Mouse (Mus musculus) hindbrain, embryonic 14.5 days (tissue): ENCODE data around the gene Calr. TPM values are rescaled to one million over a fixed set of nuclear protein-coding genes. Genes with fewer than 3 reads are reported as not detected.

Source experiments
- ATAC-seq: fragments of 200-750 bp; cut with Nextera tagmentation; 2 replicates; pipeline ENCODE4 v1.8.0; 2017; ENCODE audit warnings: moderate number of reproducible peaks, mild to moderate bottlenecking, moderate TSS enrichment, moderate library complexity; ENCODE audit not compliant: low FRiP score
- DNase-seq: peaks from one replicate; pipeline ENCODE4 v3.0.0-alpha.2; 2015; ENCODE audit warnings: low spot score
- H3K27ac ChIP-seq: fragments of 300-500 bp; sonication (generic); 2 replicates; pipeline ENCODE4 v1.5.1; 2014; ENCODE audit warnings: mild to moderate bottlenecking, moderate library complexity
- H3K27me3 ChIP-seq: fragments of 300-500 bp; sonication (generic); 2 replicates; pipeline ENCODE4 v1.6.1; 2014; ENCODE audit warnings: mild to moderate bottlenecking, low read length, mixed read lengths; ENCODE audit not compliant: control insufficient read depth, insufficient read depth
- H3K36me3 ChIP-seq: fragments of 300-500 bp; sonication (generic); replicated peaks from 2 replicates; pipeline ENCODE4 v1.6.1; 2014; ENCODE audit not compliant: control insufficient read depth, insufficient read depth
- H3K4me1 ChIP-seq: fragments of 300-500 bp; sonication (generic); replicated peaks from 2 replicates; pipeline ENCODE4 v1.6.1; 2014; ENCODE audit warnings: antibody characterized with exemption, low read length, mixed read lengths; ENCODE audit not compliant: control insufficient read depth, insufficient read depth
- H3K4me2 ChIP-seq: fragments of 300-500 bp; sonication (generic); replicated peaks from 2 replicates; pipeline ENCODE4 v1.6.1; 2014; ENCODE audit warnings: mild to moderate bottlenecking, moderate library complexity
- H3K4me3 ChIP-seq: fragments of 300-500 bp; sonication (generic); replicated peaks from 2 replicates; pipeline ENCODE4 v1.5.1; 2014; ENCODE audit warnings: mild to moderate bottlenecking, low read length
- H3K9ac ChIP-seq: fragments of 300-500 bp; sonication (generic); 2 replicates; pipeline ENCODE4 v1.6.1; 2014
- H3K9me3 ChIP-seq: fragments of 300-500 bp; sonication (generic); 2 replicates; pipeline ENCODE4 v1.6.1; 2016; ENCODE audit warnings: low read length; ENCODE audit not compliant: control insufficient read depth
- WGBS: fragments of 180-500 bp; shearing (Covaris S2); extraction: QIAGEN DNeasy Blood & Tissue Kit; methylation state at CpG from one replicate; pipeline ENCODE4 v1.1.7; 2014; 5-methylcytosine and 5-hydroxymethylcytosine counted together
- polyA plus RNA-seq: library from polyadenylated mRNA; unstranded; fragments of >200 nt; fragmentation: Nextera tagmentation; extraction: Ambion mirVana; gene quantifications from 2 replicates; pipeline ENCODE4 v1.2.1, GENCODE M21; 2014

The Calr gene
- polyA plus RNA-seq: 574 and 709 TPM in 2 replicates

- ATAC-seq: peak; percentile 99
- Histone ChIP-seq H3K4me1 (peaks cover 16% of the 10 kb centered on the region), H3K27me3 (no peaks in the 10 kb centered on the region), H3K4me3 (peak within 1 kb of the TSS; percentile 98), H3K9ac (peak within 1 kb of the TSS; percentile 99), H3K9me3 (no peaks in the 10 kb centered on the region), H3K27ac (peak within 1 kb of the TSS; percentile 92), H3K4me2 (peak within 1 kb of the TSS; percentile 94), H3K36me3 (peaks cover 36% of the 10 kb centered on the region)
- peak; percentile 99 for DNase-seq
- WGBS: under 1% methylated on average over 55 of the region's 55 CpGs
These were observed at the start of gene Calr for GRCm38 (mm10) chr8:84846722-84847572. Gene Calr, minus strand, starts transcription at chr8:84846934.

DNA sequence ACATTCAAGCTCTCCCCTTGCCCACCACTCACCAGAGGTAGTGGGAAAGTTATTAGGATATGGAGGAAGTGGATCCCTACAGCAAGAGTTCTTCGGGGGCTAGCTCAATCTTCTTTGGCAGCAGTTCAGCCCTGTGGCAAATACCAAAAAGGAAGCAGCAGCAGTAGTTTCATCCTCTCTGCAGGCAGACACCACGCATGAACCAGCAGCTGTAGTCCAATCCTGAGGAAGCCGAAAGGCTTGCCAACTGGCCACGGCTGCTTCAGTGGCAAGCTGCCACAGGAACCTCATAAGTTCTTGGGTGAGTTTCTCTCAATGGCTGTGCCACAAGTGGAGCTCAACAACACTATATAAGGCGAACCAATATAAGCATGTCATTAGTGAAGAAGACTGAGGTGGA is 49.2 kb upstream of the Calr start:
- H3K36me3 ChIP-seq: no peaks in the 10 kb centered on the region
- WGBS: 90% methylated on average over 5 of the region's 5 CpGs
- H3K4me1 ChIP-seq: peaks cover 14% of the 10 kb centered on the region
- no peaks in the 10 kb centered on the region for H3K27me3 ChIP-seq
- no peak overlapping the region for H3K27ac ChIP-seq
- no peak overlapping the region for H3K4me3 ChIP-seq
- no peak overlapping the region for H3K4me2 ChIP-seq
- no peak overlapping the region for H3K9ac ChIP-seq
- DNase-seq: no peak
- H3K9me3 ChIP-seq: no peaks in the 10 kb centered on the region
- no peak for ATAC-seq

DNA sequence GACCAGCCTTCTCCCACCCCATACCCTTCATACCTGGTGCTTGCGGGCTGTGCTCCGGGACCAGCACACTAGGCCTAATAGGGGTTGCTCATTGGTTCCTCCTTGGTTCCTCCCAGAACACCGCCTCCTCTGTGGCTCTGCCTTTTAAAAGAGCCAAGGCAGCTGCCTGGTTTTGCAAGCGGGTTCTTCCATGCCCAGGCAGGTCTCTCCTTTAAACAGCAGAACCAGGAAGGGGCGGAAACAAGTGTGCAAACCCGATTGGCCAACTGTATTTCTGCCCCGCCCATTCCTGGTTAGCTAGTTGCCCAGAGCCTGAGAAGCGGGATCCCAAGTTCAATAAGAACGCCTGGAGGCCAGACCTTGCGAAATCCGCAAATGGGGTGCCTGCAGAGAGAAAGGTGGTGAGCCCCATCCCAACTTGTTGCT is 47.0 kb upstream of the Calr start, which contains the start of gene Gcdh:
Gene Gcdh, minus strand, starts transcription at position 213 of the 426 bp plus-strand sequence.
- Histone ChIP-seq H3K4me3 (peak within 1 kb of the TSS; percentile 60), H3K4me1 (peaks cover 14% of the 10 kb centered on the region), H3K4me2 (peak within 1 kb of the TSS; percentile 83), H3K27me3 (no peaks in the 10 kb centered on the region), H3K36me3 (0 out of 2 replicates have a peak, but pooled peaks cover 6% of the 10 kb centered on the region), H3K9me3 (no peaks in the 10 kb centered on the region), H3K27ac (peak within 1 kb of the TSS; percentile 0; the same call in 1 of the 2 replicates), H3K9ac (peak within 1 kb of the TSS; percentile 84)
- ATAC-seq (peak; percentile 99), DNase-seq (peak; percentile 90)
- WGBS: 0% methylated on average over 11 of the region's 11 CpGs

GRCm38 (mm10) chr8:84892993-84893708 is 46.4 kb upstream of the Calr start:
- peak overlapping the region; percentile 84 for H3K9ac ChIP-seq
- peak overlapping the region; percentile 0; the same call in 1 of the 2 replicates for H3K27ac ChIP-seq
- ATAC-seq: peak; percentile 51; the same call in 1 of the 2 replicates
- 12% methylated on average over 31 of the region's 31 CpGs for WGBS
- peak overlapping the region; percentile 83 for H3K4me2 ChIP-seq
- H3K4me1 ChIP-seq: peaks cover 14% of the 10 kb centered on the region
- peaks cover 12% of the 10 kb centered on the region for H3K36me3 ChIP-seq
- H3K9me3 ChIP-seq: no peaks in the 10 kb centered on the region
- H3K4me3 ChIP-seq: peak overlapping the region; percentile 60
- H3K27me3 ChIP-seq: no peaks in the 10 kb centered on the region
- DNase-seq: no peak

DNA sequence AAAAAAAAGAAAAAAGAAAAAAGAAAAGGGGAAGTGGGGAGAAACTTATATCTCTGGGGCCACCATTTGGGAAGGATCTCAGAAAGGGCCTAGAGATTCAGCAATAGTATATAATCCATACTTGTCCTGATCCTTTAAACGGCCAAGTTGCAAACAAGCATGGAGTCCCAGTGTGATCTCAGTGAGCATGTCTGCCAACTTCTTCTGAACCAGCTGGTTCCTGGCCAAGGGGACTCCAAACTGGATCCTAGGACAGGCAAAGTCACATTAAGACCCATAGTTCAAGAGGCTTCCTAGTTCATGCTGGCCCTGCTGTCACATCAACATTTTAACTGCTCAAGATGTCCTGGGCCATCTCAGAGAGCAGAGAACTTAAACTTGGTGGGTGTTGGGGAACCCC is 42.4 kb upstream of the Calr start:
- peaks cover 37% of the 10 kb centered on the region for H3K36me3 ChIP-seq
- 96% methylated on average over 1 of the region's 1 CpGs for WGBS
- DNase-seq: no peak

DNA sequence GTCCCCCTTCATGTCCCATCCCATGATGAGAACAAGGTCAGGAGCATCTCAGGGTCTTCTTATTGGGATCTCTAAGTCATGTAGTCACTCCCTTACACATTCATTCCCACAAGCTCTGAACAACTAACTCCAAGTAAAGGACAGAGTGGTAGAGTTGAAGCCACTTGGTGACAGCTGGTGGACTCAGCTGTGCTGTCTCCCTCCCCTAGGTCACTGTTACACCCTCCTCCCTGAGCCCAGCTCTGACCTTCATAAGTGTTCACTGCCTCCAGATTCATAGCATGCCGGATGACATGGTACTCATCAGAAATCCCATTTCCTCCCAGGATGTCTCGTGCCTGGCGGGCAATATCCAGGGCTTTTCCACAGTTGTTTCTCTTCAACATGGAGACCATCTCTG is 41.5 kb upstream of the Calr start:
- no peak overlapping the region for H3K4me3 ChIP-seq
- 96% methylated on average over 3 of the region's 3 CpGs for WGBS
- H3K9ac ChIP-seq: no peak overlapping the region
- H3K36me3 ChIP-seq: peaks cover 37% of the 10 kb centered on the region
- ATAC-seq (no peak), DNase-seq (no peak)
- peaks cover 8% of the 10 kb centered on the region for H3K4me1 ChIP-seq
- no peak overlapping the region for H3K27ac ChIP-seq
- H3K9me3 ChIP-seq: no peaks in the 10 kb centered on the region
- no peaks in the 10 kb centered on the region for H3K27me3 ChIP-seq
- no peak overlapping the region for H3K4me2 ChIP-seq

More for the DNA sequence above, 42.4 kb upstream of the Calr start:
- no peaks in the 10 kb centered on the region for H3K27me3 ChIP-seq
- H3K27ac ChIP-seq: no peak overlapping the region
- H3K4me3 ChIP-seq: no peak overlapping the region
- no peak overlapping the region for H3K4me2 ChIP-seq
- no peaks in the 10 kb centered on the region for H3K9me3 ChIP-seq
- no peak overlapping the region for H3K9ac ChIP-seq
- H3K4me1 ChIP-seq: peaks cover 11% of the 10 kb centered on the region
- no peak for ATAC-seq

- Histone ChIP-seq H3K4me2 (no peak overlapping the region), H3K27me3 (no peaks in the 10 kb centered on the region), H3K9ac (no peak overlapping the region), H3K27ac (no peak overlapping the region), H3K9me3 (no peaks in the 10 kb centered on the region), H3K4me1 (no peaks in the 10 kb centered on the region), H3K4me3 (no peak overlapping the region), H3K36me3 (peaks cover 31% of the 10 kb centered on the region)
- WGBS: 92% methylated on average over 4 of the region's 4 CpGs
- ATAC-seq (no peak), DNase-seq (no peak)
These were observed 38.0 kb upstream of the Calr start for GRCm38 (mm10) chr8:84884728-84885127.

DNA sequence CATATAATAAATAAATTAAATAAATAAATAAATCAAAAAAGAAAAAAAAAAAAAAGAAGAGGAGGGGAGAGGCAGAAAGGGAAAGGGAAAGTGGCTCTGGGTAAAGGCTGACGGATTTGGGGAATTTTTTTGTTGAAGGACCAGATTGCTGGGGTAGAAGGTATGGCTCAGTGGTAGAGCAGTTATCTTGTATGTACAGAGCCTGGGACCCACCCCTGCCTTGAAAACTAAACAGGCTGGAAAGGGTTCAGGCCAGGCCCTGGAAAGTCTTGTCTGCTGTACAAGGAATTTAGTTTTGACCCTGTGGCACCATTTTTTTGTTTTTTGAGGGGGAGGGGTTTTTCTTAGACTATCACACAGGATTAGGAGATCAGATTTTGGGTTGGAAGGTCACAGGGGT is 32.2 kb upstream of the Calr start:
- H3K4me3 ChIP-seq: no peak overlapping the region
- no peaks in the 10 kb centered on the region for H3K36me3 ChIP-seq
- H3K27me3 ChIP-seq: no peaks in the 10 kb centered on the region
- WGBS: 95% methylated on average over 1 of the region's 1 CpGs
- DNase-seq (no peak), ATAC-seq (no peak)
- no peaks in the 10 kb centered on the region for H3K4me1 ChIP-seq
- H3K9ac ChIP-seq: no peak overlapping the region
- H3K27ac ChIP-seq: no peak overlapping the region
- no peaks in the 10 kb centered on the region for H3K9me3 ChIP-seq
- H3K4me2 ChIP-seq: no peak overlapping the region
